Comparison of ENCODE assay signal across 10 mouse cellular contexts in the genomic region with DNA sequence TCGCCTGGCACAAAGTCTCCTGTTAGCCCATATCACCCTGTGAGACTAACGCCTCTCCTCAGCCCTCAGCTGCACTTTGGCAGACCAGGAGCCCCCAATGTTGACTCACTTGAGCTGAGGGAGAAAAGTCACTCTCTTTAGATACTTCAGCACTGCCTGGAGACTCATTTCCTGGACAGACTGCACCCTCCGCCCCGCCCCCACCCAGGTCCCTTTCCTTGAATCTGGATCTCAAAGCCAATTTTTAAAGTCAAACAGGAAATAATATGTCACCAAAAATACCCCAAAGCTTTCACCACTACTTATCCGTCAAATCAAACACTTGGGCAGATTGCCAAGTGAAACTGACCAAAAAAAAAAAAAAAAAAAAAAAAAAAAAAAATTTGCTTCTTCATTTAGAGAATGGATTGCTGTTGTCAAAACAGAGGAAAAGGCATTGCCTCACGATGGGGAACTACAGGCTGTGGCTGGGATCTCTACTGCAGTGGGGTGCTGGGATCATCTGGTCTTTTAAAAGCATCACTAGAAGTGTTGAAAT. TPM values are rescaled to one million over a fixed set of nuclear protein-coding genes. Genes with fewer than 3 reads are reported as not detected.
DNase-seq lines count a peak whose midpoint lies in the region; ATAC-seq and TF ChIP-seq lines count a peak whose summit lies in the region.
"Had no signal": no experiment of that assay in that cellular context is flagged by ENCODE, and none has a peak within 500 bp of the region (broad histone marks: within the 10 kb centered on the region; RNA-seq: fewer than 3 reads in every experiment).

No protein-coding gene starts in this region.

- no peak for TF ChIP-seq EP300 in stomach, postnatal 0 days (optimal IDR thresholded peaks at IDR 0.05)

- H3K27ac ChIP-seq in midbrain, embryonic 14.5 days (replicated peaks; ENCODE audit: low read depth, low read length) = no peak overlapping the region
- H3K27ac ChIP-seq in midbrain, embryonic 16.5 days (ENCODE audit: low read length) = no peak overlapping the region
- H3K27ac ChIP-seq in stomach, postnatal 0 days (replicated peaks) = 0 out of 2 replicates have a peak overlapping the region, but pooled peaks have one; percentile 45
- H3K27ac ChIP-seq: gastrocnemius, adult 2 months; limb, embryonic 13.5 days had no signal

- no peaks in the 10 kb centered on the region for H3K9me3 ChIP-seq in midbrain, embryonic 14.5 days (ENCODE audit: control insufficient read depth, low read length)
- H3K9me3 ChIP-seq in midbrain, embryonic 16.5 days (replicated peaks; ENCODE audit: control insufficient read depth, low read length, poor library complexity, severe bottlenecking) = no peaks in the 10 kb centered on the region
- H3K9me3 ChIP-seq in stomach, postnatal 0 days (ENCODE audit: control insufficient read depth, low read length) = no peaks in the 10 kb centered on the region
- H3K9me3 ChIP-seq: limb, embryonic 13.5 days had no signal

- 78% methylated on average over 6 of the region's 6 CpGs for WGBS in midbrain, embryonic 14.5 days
- 75% methylated on average over 6 of the region's 6 CpGs for WGBS in midbrain, embryonic 16.5 days
- WGBS in stomach, postnatal 0 days = 26% methylated on average over 6 of the region's 6 CpGs

- no peak for ATAC-seq in midbrain, embryonic 14.5 days (ENCODE audit: low FRiP score, low TSS enrichment)
- ATAC-seq in midbrain, embryonic 16.5 days = no peak
- ATAC-seq in stomach, postnatal 0 days (ENCODE audit: low FRiP score, low TSS enrichment) = peak; percentile 44; the same call in 1 of the 2 replicates

- no peak for TF ChIP-seq CTCF in stomach, postnatal 0 days (IDR thresholded peaks at IDR 0.05; ENCODE audit: low read depth)

- no peaks in the 10 kb centered on the region for H3K27me3 ChIP-seq in midbrain, embryonic 14.5 days (ENCODE audit: control insufficient read depth, insufficient read depth, low read length)
- H3K27me3 ChIP-seq in midbrain, embryonic 16.5 days (ENCODE audit: control insufficient read depth, insufficient read depth, low read depth, low read length) = no peaks in the 10 kb centered on the region
- H3K27me3 ChIP-seq in stomach, postnatal 0 days (ENCODE audit: control insufficient read depth, insufficient read depth, low read length) = no peaks in the 10 kb centered on the region
- H3K27me3 ChIP-seq: limb, embryonic 13.5 days had no signal

- H3K9ac ChIP-seq in midbrain, embryonic 14.5 days (replicated peaks; ENCODE audit: low read length) = no peak overlapping the region
- H3K9ac ChIP-seq in midbrain, embryonic 16.5 days (ENCODE audit: low read depth, low read length) = no peak overlapping the region
- no peak overlapping the region for H3K9ac ChIP-seq in stomach, postnatal 0 days (ENCODE audit: low read length)
- H3K9ac ChIP-seq: limb, embryonic 13.5 days had no signal

- no peak overlapping the region for H3K4me3 ChIP-seq in midbrain, embryonic 14.5 days (replicated peaks; ENCODE audit: low read depth, low read length)
- H3K4me3 ChIP-seq in midbrain, embryonic 16.5 days (ENCODE audit: low read depth, low read length) = no peak overlapping the region
- H3K4me3 ChIP-seq in stomach, postnatal 0 days (ENCODE audit: low read depth, low read length) = no peak overlapping the region
- H3K4me3 ChIP-seq: gastrocnemius, adult 2 months; limb, embryonic 13.5 days had no signal

- intact Hi-C loops in gastrocnemius, postnatal 14 days (cut with DNase I; ENCODE audit: low total_unique reads) = no loop called here

- H3K4me2 ChIP-seq in midbrain, embryonic 14.5 days (ENCODE audit: low read length) = no peak overlapping the region
- no peak overlapping the region for H3K4me2 ChIP-seq in midbrain, embryonic 16.5 days (ENCODE audit: low read length)
- no peak overlapping the region for H3K4me2 ChIP-seq in stomach, postnatal 0 days (replicated peaks; ENCODE audit: low read depth)
- H3K4me2 ChIP-seq: limb, embryonic 13.5 days had no signal

- H3K36me3 ChIP-seq in midbrain, embryonic 14.5 days (ENCODE audit: control insufficient read depth, insufficient read depth, low read length) = no peaks in the 10 kb centered on the region
- no peaks in the 10 kb centered on the region for H3K36me3 ChIP-seq in midbrain, embryonic 16.5 days (ENCODE audit: control insufficient read depth, insufficient read depth, low read length)
- no peaks in the 10 kb centered on the region for H3K36me3 ChIP-seq in stomach, postnatal 0 days (ENCODE audit: control insufficient read depth, insufficient read depth, low read length)
- H3K36me3 ChIP-seq: limb, embryonic 13.5 days had no signal

- peaks cover 10% of the 10 kb centered on the region for H3K4me1 ChIP-seq in midbrain, embryonic 14.5 days (ENCODE audit: control insufficient read depth, insufficient read depth, low read length)
- peaks cover 1% of the 10 kb centered on the region for H3K4me1 ChIP-seq in midbrain, embryonic 16.5 days (ENCODE audit: control insufficient read depth, insufficient read depth, low read length)
- H3K4me1 ChIP-seq in stomach, postnatal 0 days (replicated peaks; ENCODE audit: control insufficient read depth, insufficient read depth) = no peaks in the 10 kb centered on the region

- peak; percentile 13 for DNase-seq in midbrain, embryonic 14.5 days
- DNase-seq in c-Kit-positive CD71-negative TER-119-negative erythroid progenitor cells, embryonic 14.5 days (ENCODE audit: low read depth) = peak; percentile 54
- DNase-seq in lung, postnatal 10 days = peak; percentile 46
- DNase-seq in stomach, postnatal 0 days (ENCODE audit: low spot score) = no peak
- no peak for DNase-seq in gastrocnemius, postnatal 14 days
- DNase-seq in urinary bladder, adult 2 months (ENCODE audit: low spot score) = no peak
- DNase-seq: gastrocnemius, adult 2 months; thymus, postnatal 36 days had no signal

RNA-seq across cellular contexts. Expression of a gene that starts 21.4 kb away (rescaled TPM):
- polyA plus RNA-seq in midbrain, embryonic 14.5 days (2014; fragmentation: Nextera tagmentation; extraction: Ambion mirVana) = not detected in 2 replicates
- 0.27 TPM in 1 of 2 replicates, not detected in the other for polyA plus RNA-seq in midbrain, embryonic 16.5 days (2015; fragmentation: Nextera tagmentation; extraction: Ambion mirVana)
- 0.16 TPM in 1 of 2 replicates, not detected in the other for polyA plus RNA-seq in stomach, postnatal 0 days (2015; fragmentation: Nextera tagmentation; extraction: Ambion mirVana)
- not detected for total RNA-seq in gastrocnemius, postnatal 14 days (2021)
- polyA plus RNA-seq in urinary bladder, adult 2 months (2012; rRNA removed) = not detected in 2 replicates
- total RNA-seq: gastrocnemius, adult 2 months had no signal

RNA-seq across cellular contexts. Expression of a gene that starts 26.8 kb away (rescaled TPM):
- 3.2 and 5.5 TPM in 2 replicates for polyA plus RNA-seq in midbrain, embryonic 14.5 days (2014; fragmentation: Nextera tagmentation; extraction: Ambion mirVana)
- polyA plus RNA-seq in midbrain, embryonic 16.5 days (2015; fragmentation: Nextera tagmentation; extraction: Ambion mirVana) = 2.8 and 3.9 TPM in 2 replicates
- polyA plus RNA-seq in stomach, postnatal 0 days (2015; fragmentation: Nextera tagmentation; extraction: Ambion mirVana) = 15.0 and 16.9 TPM in 2 replicates
- total RNA-seq in gastrocnemius, postnatal 14 days (2021) = 1 to 10 TPM in 1 of 2 experiments, under 1 TPM in 1; 0.89 to 2.5 TPM
- polyA plus RNA-seq in urinary bladder, adult 2 months (2012; rRNA removed) = 4.1 and 4.2 TPM in 2 replicates

Comparison
In these comparisons a context has a peak if more than half of its experiments do, and no peak if none do; other contexts are left out.
1. DNase-seq: peak in midbrain, embryonic 14.5 days (single experiment), c-Kit-positive CD71-negative TER-119-negative erythroid progenitor cells, embryonic 14.5 days (single experiment) and lung, postnatal 10 days (single experiment); none in stomach, postnatal 0 days (single experiment), gastrocnemius, postnatal 14 days (single experiment) and urinary bladder, adult 2 months (single experiment).